ENCODE assay signal across 21 mouse cellular contexts in genomic region chr12:75478117-75478516, GRCm38 (mm10).
A peak's percentile ranks its signal among the peaks of the same experiment; 100 is the strongest.
DNase-seq lines count a peak whose midpoint lies in the region; ATAC-seq and TF ChIP-seq lines count a peak whose summit lies in the region.
"Had no signal": no experiment of that assay in that cellular context is flagged by ENCODE, and none has a peak within 500 bp of the region (broad histone marks: within the 10 kb centered on the region; RNA-seq: fewer than 3 reads in every experiment).

No protein-coding gene starts in this region.

- WGBS in forebrain, embryonic 14.5 days, result 56% methylated on average over 4 of the region's 4 CpGs
- 50% methylated on average over 4 of the region's 4 CpGs for WGBS in forebrain, embryonic 16.5 days
- 56% methylated on average over 4 of the region's 4 CpGs for WGBS in neural tube, embryonic 14.5 days

- H3K9me3 ChIP-seq in forebrain, embryonic 14.5 days (replicated peaks; ENCODE audit: control insufficient read depth, low read length), result no peaks in the 10 kb centered on the region
- H3K9me3 ChIP-seq in forebrain, embryonic 16.5 days (ENCODE audit: control insufficient read depth, low read length), result no peaks in the 10 kb centered on the region
- H3K9me3 ChIP-seq in neural tube, embryonic 14.5 days (ENCODE audit: control insufficient read depth, low read length), result no peaks in the 10 kb centered on the region
- H3K9me3 ChIP-seq: embryonic facial prominence, embryonic 13.5 days; G1E; heart, embryonic 15.5 days; limb, embryonic 15.5 days; megakaryocyte, embryonic 14.5 days had no signal

- no peak for TF ChIP-seq CTCF in left cerebral cortex, adult 2 months (IDR thresholded peaks at IDR 0.05)

- no peak overlapping the region for H3K4me3 ChIP-seq in forebrain, embryonic 14.5 days (ENCODE audit: low read depth, low read length)
- no peak overlapping the region for H3K4me3 ChIP-seq in forebrain, embryonic 16.5 days (replicated peaks; ENCODE audit: low read length)
- no peak overlapping the region for H3K4me3 ChIP-seq in left cerebral cortex, adult 2 months
- no peak overlapping the region for H3K4me3 ChIP-seq in neural tube, embryonic 14.5 days (ENCODE audit: low read depth, low read length)
- H3K4me3 ChIP-seq: embryonic facial prominence, embryonic 13.5 days; heart, adult 2 months; heart, embryonic 15.5 days; limb, embryonic 15.5 days; megakaryocyte, embryonic 14.5 days had no signal

- H3K4me1 ChIP-seq in forebrain, embryonic 14.5 days (ENCODE audit: control insufficient read depth, insufficient read depth, low read length), result no peaks in the 10 kb centered on the region
- H3K4me1 ChIP-seq in forebrain, embryonic 16.5 days (replicated peaks; ENCODE audit: control insufficient read depth, insufficient read depth, low read length), result 0 out of 2 replicates have a peak, but pooled peaks cover 2% of the 10 kb centered on the region
- H3K4me1 ChIP-seq in neural tube, embryonic 14.5 days (ENCODE audit: control insufficient read depth, insufficient read depth, low read length), result no peaks in the 10 kb centered on the region
- H3K4me1 ChIP-seq: embryonic facial prominence, embryonic 13.5 days; limb, embryonic 15.5 days had no signal

- intact Hi-C loops in left cerebral cortex, adult 2 months (cut with DNase I), result no loop called here

- H3K9ac ChIP-seq in forebrain, embryonic 14.5 days (ENCODE audit: low read length), result no peak overlapping the region
- no peak overlapping the region for H3K9ac ChIP-seq in forebrain, embryonic 16.5 days (replicated peaks; ENCODE audit: low read depth, low read length)
- H3K9ac ChIP-seq in neural tube, embryonic 14.5 days (replicated peaks; ENCODE audit: low read depth, low read length), result no peak overlapping the region
- H3K9ac ChIP-seq: embryonic facial prominence, embryonic 13.5 days; heart, embryonic 15.5 days; limb, embryonic 15.5 days; liver, postnatal 0 days had no signal

- 0 out of 2 replicates have a peak, but pooled peaks cover 3% of the 10 kb centered on the region for H3K36me3 ChIP-seq in forebrain, embryonic 14.5 days (ENCODE audit: control insufficient read depth, insufficient read depth, low read length)
- no peaks in the 10 kb centered on the region for H3K36me3 ChIP-seq in forebrain, embryonic 16.5 days (ENCODE audit: control insufficient read depth, insufficient read depth)
- H3K36me3 ChIP-seq in neural tube, embryonic 14.5 days (ENCODE audit: control insufficient read depth, insufficient read depth, low read length), result no peaks in the 10 kb centered on the region
- H3K36me3 ChIP-seq: heart, embryonic 15.5 days; limb, embryonic 15.5 days had no signal

- no peak for ATAC-seq in forebrain, embryonic 14.5 days
- no peak for ATAC-seq in forebrain, embryonic 16.5 days
- ATAC-seq in neural tube, embryonic 14.5 days (ENCODE audit: low read depth), result no peak
- ATAC-seq: liver, postnatal 0 days had no signal

- H3K27me3 ChIP-seq in forebrain, embryonic 14.5 days (replicated peaks; ENCODE audit: control insufficient read depth, insufficient read depth, low read length), result no peaks in the 10 kb centered on the region
- H3K27me3 ChIP-seq in forebrain, embryonic 16.5 days (replicated peaks; ENCODE audit: control insufficient read depth, insufficient read depth, low read length), result no peaks in the 10 kb centered on the region
- H3K27me3 ChIP-seq in neural tube, embryonic 14.5 days (ENCODE audit: control insufficient read depth, insufficient read depth, low read length), result no peaks in the 10 kb centered on the region
- H3K27me3 ChIP-seq: embryonic facial prominence, embryonic 13.5 days; heart, embryonic 15.5 days; limb, embryonic 15.5 days; megakaryocyte, embryonic 14.5 days had no signal

- no peak overlapping the region for H3K4me2 ChIP-seq in forebrain, embryonic 14.5 days (ENCODE audit: low read length)
- no peak overlapping the region for H3K4me2 ChIP-seq in forebrain, embryonic 16.5 days (ENCODE audit: low read length)
- no peak overlapping the region for H3K4me2 ChIP-seq in neural tube, embryonic 14.5 days (ENCODE audit: low read depth, low read length)
- H3K4me2 ChIP-seq: embryonic facial prominence, embryonic 13.5 days; heart, embryonic 15.5 days; limb, embryonic 15.5 days had no signal

- H3K27ac ChIP-seq in forebrain, embryonic 14.5 days (ENCODE audit: low read depth, low read length), result no peak overlapping the region
- no peak overlapping the region for H3K27ac ChIP-seq in forebrain, embryonic 16.5 days (ENCODE audit: low read length)
- peak overlapping the region; percentile 65; the same call in 1 of the 2 replicates for H3K27ac ChIP-seq in left cerebral cortex, adult 2 months
- 0 out of 2 replicates have a peak overlapping the region, but pooled peaks have one; percentile 36 for H3K27ac ChIP-seq in neural tube, embryonic 14.5 days (ENCODE audit: low read depth, low read length)
- H3K27ac ChIP-seq: embryonic facial prominence, embryonic 13.5 days; heart, adult 2 months; heart, embryonic 15.5 days; limb, embryonic 15.5 days had no signal

- DNase-seq in forebrain, embryonic 14.5 days (ENCODE audit: low spot score), result peak; percentile 30
- no peak for DNase-seq in left cerebral cortex, adult 2 months (ENCODE audit: extremely low spot score in 1 of 2, low spot score in 2 of 2)
- no peak for DNase-seq in left cerebral cortex, adult 11 months (ENCODE audit: low spot score)
- DNase-seq in neural tube, embryonic 10.5 days (ENCODE audit: extremely low spot score, low spot score), result no peak
- peak; percentile 40 for DNase-seq in fibroblast of lung, adult 2 months (ENCODE audit: low read depth)
- no peak for DNase-seq in urinary bladder, postnatal 25 days (ENCODE audit: low spot score)
- DNase-seq: cerebellum, adult 9-11 months; gastrocnemius, postnatal 14 days; heart, adult 2 months; kidney, adult 8-10 months; kidney, postnatal 14 days; liver, postnatal 0 days; lung, postnatal 14 days; right cerebral cortex, postnatal 4 days had no signal

Comparison
In these comparisons a context has a peak if more than half of its experiments do, and no peak if none do; other contexts are left out.
1. DNase-seq: peak in forebrain, embryonic 14.5 days (single experiment) and fibroblast of lung, adult 2 months (single experiment); none in left cerebral cortex, adult 2 months (0 of 2), left cerebral cortex, adult 11 months (single experiment), neural tube, embryonic 10.5 days (single experiment) and urinary bladder, postnatal 25 days (single experiment).
2. H3K27ac ChIP-seq: peak in left cerebral cortex, adult 2 months (single experiment) and neural tube, embryonic 14.5 days (single experiment); none in forebrain, embryonic 14.5 days (single experiment) and forebrain, embryonic 16.5 days (single experiment).